Mouse (Mus musculus) c-Kit-positive CD71-positive TER-119-positive erythroid progenitor cells, embryonic 14.5 days (primary cell): ENCODE measurements around the gene Arhgef28.
"Not testable (repeated sequence)": the region's sequence is repeated elsewhere in the genome, so short reads cannot be mapped to it uniquely, and the experiment has no call there.

ENCODE experiments used
- DNase-seq: peaks from one replicate; pipeline ENCODE4 v3.0.0-alpha.2; 2013; ENCODE audit warnings: low spot score

The Arhgef28 gene

GRCm38 (mm10) chr13:98122766-98123165 is 83.5 kb downstream of the Arhgef28 start:
- no peak for DNase-seq

DNA sequence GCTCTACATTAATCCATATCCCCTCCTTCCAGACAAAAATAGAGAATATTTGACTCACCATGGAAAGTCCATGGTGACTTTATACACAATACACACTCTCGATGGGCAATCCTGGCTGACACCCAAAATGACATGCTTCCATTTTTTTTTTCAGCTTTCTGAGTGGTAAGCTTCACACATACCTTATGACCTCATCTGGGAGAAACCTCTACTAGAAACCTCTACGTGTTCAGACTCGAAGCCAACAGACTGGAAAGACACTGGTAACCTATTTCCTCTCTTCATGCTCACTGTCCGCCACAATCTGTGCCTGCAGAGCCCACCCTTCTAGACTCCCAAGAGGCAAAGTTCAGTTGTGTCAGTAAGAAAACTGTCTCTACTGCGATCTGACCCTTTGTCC is 84.2 kb downstream of the Arhgef28 start:
- no peak for DNase-seq

DNA sequence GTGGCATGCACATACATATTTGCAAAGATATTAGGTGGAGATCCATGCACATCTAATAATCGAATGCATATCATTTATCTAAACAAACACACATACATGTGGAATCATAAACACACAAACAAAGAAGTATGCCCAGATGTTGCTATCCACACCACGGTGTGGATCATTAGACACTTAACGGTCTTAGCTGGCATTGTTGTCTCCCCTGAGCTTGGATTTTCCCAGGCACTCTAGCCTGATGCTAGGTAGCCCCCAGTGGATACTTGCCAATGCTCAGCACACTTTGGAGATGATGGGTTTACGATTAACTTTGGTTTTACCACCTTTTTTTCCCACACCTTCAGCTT is 85.1 kb downstream of the Arhgef28 start:
- DNase-seq = no peak

DNA sequence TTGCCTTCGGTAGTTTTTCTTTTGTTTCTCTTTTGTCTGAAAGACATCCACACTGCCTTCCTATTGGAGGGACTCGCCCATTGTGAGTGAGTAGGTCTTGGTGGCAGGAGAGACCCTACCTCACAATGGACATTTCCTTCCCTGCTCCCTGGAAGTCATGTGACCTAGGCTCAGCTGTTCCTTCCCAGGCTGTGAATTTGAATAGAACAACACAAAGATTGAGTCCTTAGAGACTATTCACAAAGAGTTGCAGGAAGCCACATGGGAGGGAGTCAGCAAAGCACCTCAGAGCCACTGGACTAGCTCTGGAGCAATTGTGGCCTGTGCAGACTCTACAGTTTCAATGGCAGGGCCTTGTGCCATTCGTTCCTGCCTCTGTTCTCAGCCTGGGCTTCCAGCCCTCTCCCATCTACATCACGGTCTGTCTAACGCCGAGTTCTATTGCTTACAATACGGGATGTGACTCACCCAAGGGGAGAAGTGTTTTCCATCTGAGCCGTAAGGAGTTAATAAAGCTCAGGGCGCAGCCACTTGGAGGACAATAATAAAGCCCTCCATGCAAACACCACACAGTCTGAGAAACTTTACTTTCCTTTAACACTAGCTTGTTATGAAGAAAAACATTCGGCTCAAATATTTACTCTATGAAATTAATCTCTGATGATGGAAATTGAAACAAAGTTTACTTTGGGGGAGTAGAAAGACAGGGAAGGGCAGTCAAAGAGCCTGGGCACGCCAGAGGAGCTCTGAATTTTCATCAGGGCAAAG is 85.7 kb downstream of the Arhgef28 start:
- no peak for DNase-seq

- DNase-seq = no peak
These were observed 87.9 kb downstream of the Arhgef28 start for GRCm38 (mm10) chr13:98118291-98118690.

DNA sequence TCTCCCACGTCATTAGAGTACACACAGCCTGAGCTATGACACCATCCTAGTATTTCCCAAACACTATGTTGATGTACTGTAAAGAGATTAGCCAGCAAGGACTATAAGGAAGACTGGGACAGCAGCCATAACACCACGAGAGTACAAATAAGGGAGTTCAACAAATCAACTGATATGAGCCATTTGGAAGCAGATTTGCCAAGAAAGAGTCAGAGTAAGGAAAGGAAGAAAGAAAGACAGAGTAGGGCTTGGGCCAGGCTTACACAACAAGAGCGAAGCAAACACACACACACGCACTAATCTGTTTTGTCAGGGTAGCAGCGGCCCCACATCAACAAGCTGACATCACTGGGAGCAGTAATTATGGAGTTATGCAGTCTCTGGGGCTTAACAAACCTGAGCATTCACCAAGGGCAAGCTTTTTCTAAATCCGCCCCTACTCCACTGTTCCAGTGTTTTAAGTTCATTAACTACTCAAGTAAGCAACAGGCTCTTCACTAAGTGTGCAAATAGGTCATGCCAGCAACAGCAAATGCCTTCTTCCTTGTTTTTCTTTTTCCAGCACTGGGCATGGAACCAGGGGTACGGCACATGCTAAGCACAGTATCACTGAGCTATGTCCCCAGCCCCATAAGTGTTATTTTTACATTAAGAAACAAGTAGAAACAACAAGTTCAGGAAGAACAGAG is 88.5 kb downstream of the Arhgef28 start:
- DNase-seq = no peak

DNA sequence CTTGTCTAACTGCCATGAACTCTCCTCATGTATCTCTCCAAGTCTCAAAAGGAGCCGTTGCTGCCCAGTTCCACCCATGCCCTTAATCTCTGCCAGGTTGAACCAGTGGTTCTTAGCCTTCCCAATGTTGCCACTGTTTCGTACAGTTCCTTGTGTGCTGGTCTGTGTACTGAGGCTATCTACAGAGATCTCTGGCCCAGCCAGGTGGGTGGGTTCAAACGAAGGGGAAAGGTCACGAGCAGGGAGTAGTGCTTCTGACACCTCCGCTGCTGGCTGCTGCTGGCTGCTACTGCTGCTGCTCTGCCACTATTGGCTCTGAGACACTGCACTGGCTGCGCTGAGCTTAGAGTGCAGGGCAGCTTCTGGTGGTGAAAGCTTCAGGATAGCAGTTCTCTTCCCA is 90.6 kb downstream of the Arhgef28 start:
- DNase-seq = no peak

- DNase-seq = no peak
These were observed 91.2 kb downstream of the Arhgef28 start for GRCm38 (mm10) chr13:98115051-98115450.

DNA sequence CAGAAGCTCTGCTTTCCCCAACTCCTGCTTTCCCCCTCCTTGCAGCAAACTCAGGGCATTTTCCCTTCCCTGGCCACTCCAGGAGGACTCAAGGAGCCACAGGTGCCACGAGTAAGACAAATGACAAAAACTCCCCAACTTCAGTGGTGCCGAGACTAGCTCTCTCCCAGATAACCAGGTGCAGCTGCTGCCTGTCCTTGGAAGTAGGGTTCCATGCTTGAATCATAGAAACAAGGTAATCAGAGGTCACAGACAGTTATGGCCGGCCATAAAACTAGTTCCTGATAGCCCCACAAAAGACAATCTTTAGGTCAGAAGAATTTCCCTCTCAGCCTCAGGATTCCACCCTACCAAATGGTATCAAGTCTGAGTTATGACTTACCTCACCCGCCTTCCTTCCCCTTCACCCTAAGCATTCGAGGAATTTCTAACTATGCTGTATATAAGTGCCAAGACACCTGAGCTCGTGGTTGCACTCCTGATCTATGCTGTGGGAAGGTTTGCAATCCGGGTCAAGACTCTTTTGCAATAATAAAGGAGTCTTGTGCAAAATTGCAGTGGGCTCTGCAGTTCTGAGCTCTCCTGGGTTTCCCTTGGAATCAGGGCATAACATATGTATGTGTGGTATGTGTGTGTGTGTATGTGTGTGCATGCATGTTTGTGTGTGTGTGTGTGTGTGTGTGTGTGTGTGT is 93.3 kb downstream of the Arhgef28 start:
- no peak for DNase-seq

- DNase-seq = no peak
These were observed 94.7 kb downstream of the Arhgef28 start for GRCm38 (mm10) chr13:98111531-98111930.

DNA sequence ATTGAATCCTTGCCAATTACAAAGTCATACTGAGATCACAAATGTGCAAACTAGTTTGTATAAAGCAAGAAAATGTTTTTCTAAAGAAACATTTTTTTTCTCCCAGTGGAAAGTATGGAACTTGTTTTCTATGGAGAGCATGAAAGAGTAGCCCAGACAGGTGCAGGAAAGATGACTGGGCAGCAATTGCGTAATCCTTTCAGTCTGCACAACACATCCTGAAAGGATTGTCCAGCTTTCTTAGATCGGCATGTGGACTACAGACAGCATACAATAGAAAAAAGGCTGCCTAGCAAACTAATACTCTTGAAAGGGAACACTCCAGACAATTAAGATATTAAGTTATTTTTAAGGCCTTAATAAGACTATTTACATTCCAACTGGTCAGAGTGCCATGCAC is 95.2 kb downstream of the Arhgef28 start:
- DNase-seq = no peak

DNA sequence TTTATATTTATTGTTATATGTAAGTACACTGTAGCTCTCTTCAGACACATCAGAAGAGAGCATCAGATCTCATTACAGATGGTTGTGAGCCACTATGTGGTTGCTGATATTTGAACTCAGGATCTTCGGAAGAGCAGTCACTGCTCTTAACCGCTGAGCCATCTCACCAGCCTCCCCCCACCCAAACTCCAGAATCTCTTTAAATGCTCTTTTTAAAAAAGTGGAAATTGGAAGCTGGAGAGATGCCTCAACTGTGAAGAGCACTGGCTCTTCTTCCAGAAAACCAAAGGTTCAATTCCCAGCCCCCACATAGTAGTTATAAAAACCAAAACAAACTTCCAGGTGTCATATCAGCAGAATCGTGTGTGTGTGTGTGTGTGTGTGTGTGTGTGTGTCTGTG is 97.8 kb downstream of the Arhgef28 start:
- not testable (repeated sequence) for DNase-seq

DNA sequence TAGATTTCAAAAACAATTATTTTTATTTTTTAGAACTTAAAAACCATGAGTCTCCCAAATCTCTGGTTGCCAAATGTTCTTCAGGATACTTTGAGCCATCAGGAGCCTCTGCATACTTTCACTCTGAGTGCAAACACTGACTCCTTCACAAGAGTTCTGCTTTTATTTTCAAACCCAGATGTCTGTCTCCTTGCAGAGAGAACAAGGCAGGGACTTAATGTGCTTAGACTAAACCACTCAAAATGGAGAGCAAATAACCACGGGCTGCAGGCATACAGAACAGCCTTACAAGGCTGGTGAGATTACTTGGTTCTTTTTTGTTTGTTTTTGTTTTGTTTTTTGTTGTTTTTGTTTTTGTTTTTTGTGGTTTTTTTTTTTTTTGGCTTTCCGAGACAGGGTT is 98.6 kb downstream of the Arhgef28 start:
- no peak for DNase-seq

DNA sequence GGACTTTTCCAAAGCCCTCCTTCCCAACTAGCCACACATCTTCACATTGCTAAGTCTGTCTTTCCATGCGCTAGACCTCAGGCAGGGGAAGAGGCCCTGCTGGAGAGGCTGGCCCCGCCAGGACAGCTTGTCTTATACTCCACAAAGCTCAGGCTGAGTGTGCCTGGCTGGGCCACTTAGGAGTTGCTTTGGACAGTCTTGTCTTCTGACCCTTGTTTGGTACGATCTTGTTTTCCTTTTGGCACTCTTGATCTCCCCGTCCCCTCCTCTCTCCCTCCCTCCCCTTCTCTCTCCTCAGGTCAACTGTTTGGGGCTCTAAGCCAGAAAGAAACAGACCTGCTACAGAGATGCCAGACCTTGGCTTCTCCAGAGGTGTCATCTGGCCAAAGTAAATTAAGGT is 110.3 kb downstream of the Arhgef28 start:
- DNase-seq = no peak

GRCm38 (mm10) chr13:98094332-98094731 is 111.9 kb downstream of the Arhgef28 start:
- DNase-seq = no peak

DNA sequence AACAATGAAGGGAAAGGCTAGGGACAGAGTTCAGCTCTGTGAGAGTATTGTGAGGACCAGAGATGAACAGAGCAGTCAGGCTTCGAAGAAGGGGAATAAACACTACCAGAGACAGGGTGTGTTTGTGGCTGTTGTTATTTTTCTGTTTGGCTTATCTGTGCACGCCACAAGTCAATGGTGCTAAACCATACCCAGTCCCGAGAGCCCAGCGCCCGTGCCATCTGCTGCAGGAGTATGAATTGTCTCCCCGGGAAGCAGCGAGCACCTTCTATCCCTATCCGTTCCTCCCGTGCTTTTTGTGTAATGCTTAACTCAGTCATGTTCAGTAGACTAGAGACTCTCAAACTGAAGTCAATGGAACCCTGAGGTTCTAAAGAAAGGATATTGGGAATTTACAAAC is 112.8 kb downstream of the Arhgef28 start:
- DNase-seq = peak; percentile 22

DNA sequence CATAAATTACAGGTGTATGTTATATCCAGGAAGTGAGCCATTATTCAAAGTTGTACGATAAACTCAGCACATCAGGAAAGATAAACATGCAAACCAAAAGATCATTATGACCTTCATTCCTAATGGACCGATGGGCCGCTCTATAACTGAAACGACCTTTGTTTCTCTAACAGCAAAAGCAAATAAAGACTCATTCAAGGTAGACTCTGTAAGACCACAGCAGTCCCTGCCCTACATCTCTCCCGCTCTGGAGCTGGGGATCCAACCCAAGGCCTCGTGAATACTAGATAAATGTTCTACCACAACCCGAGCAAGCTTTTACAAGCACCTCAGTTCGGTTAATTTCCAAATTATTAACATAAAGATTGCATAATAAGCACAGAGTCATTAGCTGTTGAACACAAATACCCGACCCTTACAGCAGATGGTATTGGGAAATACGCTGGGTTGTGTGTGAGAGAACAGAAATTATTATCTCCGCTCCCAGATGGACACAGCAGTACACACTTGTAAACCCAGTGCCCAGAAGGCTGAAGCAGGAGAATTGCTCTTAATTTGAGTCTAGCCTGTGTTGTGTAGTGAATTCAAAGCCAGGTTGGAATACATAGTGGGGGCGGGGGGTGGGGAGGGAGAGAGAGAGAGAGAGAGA is 113.8 kb downstream of the Arhgef28 start:
- DNase-seq = no peak

DNA sequence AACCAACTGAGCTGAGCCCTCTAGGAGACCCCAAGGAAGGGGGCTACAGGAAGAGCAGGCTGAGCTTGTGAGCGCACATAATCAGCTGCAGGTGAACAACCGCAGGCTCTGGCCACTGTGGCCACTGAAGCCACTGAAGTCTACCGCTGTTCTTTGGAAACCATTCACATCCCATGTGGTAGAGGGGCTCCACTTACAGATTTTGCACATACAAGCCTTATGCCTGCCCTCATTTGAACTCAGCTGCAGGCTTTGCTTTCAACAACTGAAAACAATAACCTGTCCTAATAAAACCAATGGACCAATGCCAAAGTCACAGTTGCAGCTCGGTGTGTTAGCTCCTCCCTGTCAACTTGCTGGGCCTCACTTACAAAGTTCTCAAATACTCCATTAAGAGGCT is 126.6 kb downstream of the Arhgef28 start:
- no peak for DNase-seq

GRCm38 (mm10) chr13:98078251-98078650 is 128.0 kb downstream of the Arhgef28 start:
- DNase-seq = no peak

DNA sequence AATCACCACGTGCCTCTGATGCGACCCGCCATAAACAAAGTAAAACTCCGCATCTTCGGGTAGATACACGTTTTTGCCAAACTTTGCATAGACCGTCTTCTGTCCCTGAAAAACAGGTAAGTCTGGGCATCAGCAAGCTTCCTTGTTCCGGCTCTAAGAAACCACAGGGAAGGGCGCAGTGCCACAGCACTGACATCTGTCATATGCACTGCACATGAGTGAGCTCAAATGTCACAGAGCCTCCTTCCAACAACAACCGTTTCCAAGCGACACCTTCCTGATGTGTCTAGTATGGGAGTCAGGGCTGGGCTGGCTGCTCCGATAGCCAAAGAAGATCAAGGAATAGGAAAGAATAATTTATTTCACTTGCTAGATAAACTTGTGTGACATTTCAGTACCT is 129.0 kb downstream of the Arhgef28 start:
- no peak for DNase-seq

GRCm38 (mm10) chr13:98074871-98075270 is 131.4 kb downstream of the Arhgef28 start:
- no peak for DNase-seq

DNA sequence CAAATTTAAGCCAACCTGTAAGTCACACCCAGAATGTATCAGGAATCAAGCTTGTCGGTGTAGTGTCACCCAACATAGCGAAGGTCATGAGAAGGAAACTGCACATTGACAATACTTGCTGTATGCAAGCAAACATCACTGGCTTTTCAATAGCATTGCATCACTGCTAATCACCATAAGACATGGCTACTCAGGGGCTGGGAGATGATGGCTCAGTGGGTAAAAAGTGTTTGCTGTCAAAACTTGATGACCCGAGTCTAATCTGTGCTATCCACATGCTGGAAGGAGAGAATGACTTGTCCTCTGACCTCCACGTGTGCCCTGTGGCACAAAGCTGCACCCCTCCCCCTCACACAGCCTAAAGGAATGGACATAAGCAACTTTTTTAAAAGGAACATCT is 133.0 kb downstream of the Arhgef28 start:
- no peak for DNase-seq

- no peak for DNase-seq
These were observed 135.8 kb downstream of the Arhgef28 start for GRCm38 (mm10) chr13:98070458-98070857.
